Mouse (Mus musculus) midbrain, embryonic 14.5 days (tissue): ENCODE results near the gene Pafah1b1. TPM values are rescaled to one million over a fixed set of nuclear protein-coding genes. Genes with fewer than 3 reads are reported as not detected.

Experiments used
- ATAC-seq: fragments of 200-750 bp; cut with Nextera tagmentation; 2 replicates; pipeline ENCODE4 v1.8.0; 2017; ENCODE audit warnings: moderate number of reproducible peaks, moderate library complexity; ENCODE audit not compliant: low FRiP score, low TSS enrichment
- DNase-seq: peaks from one replicate; pipeline ENCODE4 v3.0.0-alpha.2; 2015
- H3K27ac ChIP-seq: fragments of 300-500 bp; sonication (generic); replicated peaks from 2 replicates; pipeline ENCODE4 v1.5.1; 2014; ENCODE audit warnings: mild to moderate bottlenecking, low read depth, low read length, moderate library complexity
- H3K27me3 ChIP-seq: fragments of 300-500 bp; sonication (generic); 2 replicates; pipeline ENCODE4 v1.6.1; 2014; ENCODE audit warnings: low read length, control low read depth, mixed read lengths; ENCODE audit not compliant: control insufficient read depth, insufficient read depth
- H3K36me3 ChIP-seq: fragments of 300-500 bp; sonication (generic); 2 replicates; pipeline ENCODE4 v1.6.1; 2014; ENCODE audit warnings: low read length, control low read depth; ENCODE audit not compliant: control insufficient read depth, insufficient read depth
- H3K4me1 ChIP-seq: fragments of 300-500 bp; sonication (generic); 2 replicates; pipeline ENCODE4 v1.6.1; 2014; ENCODE audit warnings: mild to moderate bottlenecking, antibody characterized with exemption, low read length, control low read depth; ENCODE audit not compliant: control insufficient read depth, insufficient read depth
- H3K4me2 ChIP-seq: fragments of 300-500 bp; sonication (generic); 2 replicates; pipeline ENCODE4 v1.6.1; 2014; ENCODE audit warnings: mild to moderate bottlenecking, low read length, moderate library complexity
- H3K4me3 ChIP-seq: fragments of 300-500 bp; sonication (generic); replicated peaks from 2 replicates; pipeline ENCODE4 v1.5.1; 2014; ENCODE audit warnings: low read depth, low read length
- H3K9ac ChIP-seq: fragments of 300-500 bp; sonication (generic); replicated peaks from 2 replicates; pipeline ENCODE4 v1.6.1; 2014; ENCODE audit warnings: mild to moderate bottlenecking, low read length, moderate library complexity
- H3K9me3 ChIP-seq: fragments of 300-500 bp; sonication (generic); 2 replicates; pipeline ENCODE4 v1.6.1; 2016; ENCODE audit warnings: low read length, control low read depth, mixed read lengths; ENCODE audit not compliant: control insufficient read depth
- WGBS: fragments of 180-500 bp; shearing (Covaris S2); extraction: QIAGEN DNeasy Blood & Tissue Kit; methylation state at CpG from one replicate; pipeline ENCODE4 v1.1.7; 2014; 5-methylcytosine and 5-hydroxymethylcytosine counted together
- polyA plus RNA-seq: library from polyadenylated mRNA; unstranded; fragments of >200 nt; fragmentation: Nextera tagmentation; extraction: Ambion mirVana; gene quantifications from 2 replicates; pipeline ENCODE4 v1.2.1, GENCODE M21; 2014

Gene Pafah1b1
- polyA plus RNA-seq, 1 experiment from 2014 or later: 120 TPM

GRCm38 (mm10) chr11:74734917-74735316 lies 10.4 kb upstream of the Pafah1b1 start:
- H3K9me3 ChIP-seq: no peaks in the 10 kb centered on the region
- DNase-seq (peak; percentile 31), ATAC-seq (no peak)
- H3K9ac ChIP-seq: no peak overlapping the region
- 16% methylated on average over 7 of the region's 7 CpGs for WGBS
- H3K36me3 ChIP-seq: no peaks in the 10 kb centered on the region
- no peaks in the 10 kb centered on the region for H3K4me1 ChIP-seq
- no peaks in the 10 kb centered on the region for H3K27me3 ChIP-seq
- no peak overlapping the region for H3K4me2 ChIP-seq
- H3K4me3 ChIP-seq: no peak overlapping the region
- no peak overlapping the region for H3K27ac ChIP-seq

DNA sequence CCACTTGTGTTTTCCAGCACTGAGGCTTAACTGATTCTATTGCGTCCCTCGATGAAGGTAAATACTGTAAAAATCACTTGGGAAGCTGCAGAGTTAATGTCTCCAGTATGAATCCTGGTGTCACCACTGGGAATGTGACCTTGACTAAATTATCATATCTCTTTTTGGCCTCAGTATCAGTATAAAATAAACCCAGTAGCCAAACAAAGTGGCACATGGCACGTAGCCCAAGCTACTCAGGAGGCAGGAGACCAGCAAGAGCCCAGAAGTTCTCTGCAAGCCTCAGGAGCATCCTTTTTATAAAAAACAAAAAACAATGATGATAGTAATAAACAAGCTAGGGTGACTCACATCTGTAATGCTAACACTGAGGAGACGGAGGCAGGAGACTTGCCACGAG lies 711 bp upstream of the Pafah1b1 start:
- peak overlapping the region; percentile 89; the same call in 1 of the 2 replicates for H3K4me3 ChIP-seq
- H3K9ac ChIP-seq: peak overlapping the region; percentile 92; the same call in 1 of the 2 replicates
- ATAC-seq: no peak
- peaks cover 23% of the 10 kb centered on the region for H3K4me1 ChIP-seq
- 60% methylated on average over 5 of the region's 5 CpGs for WGBS
- no peaks in the 10 kb centered on the region for H3K9me3 ChIP-seq
- H3K27me3 ChIP-seq: no peaks in the 10 kb centered on the region
- peak overlapping the region; percentile 100 for H3K27ac ChIP-seq
- no peak for DNase-seq
- H3K4me2 ChIP-seq: peak overlapping the region; percentile 60
- H3K36me3 ChIP-seq: no peaks in the 10 kb centered on the region

DNA sequence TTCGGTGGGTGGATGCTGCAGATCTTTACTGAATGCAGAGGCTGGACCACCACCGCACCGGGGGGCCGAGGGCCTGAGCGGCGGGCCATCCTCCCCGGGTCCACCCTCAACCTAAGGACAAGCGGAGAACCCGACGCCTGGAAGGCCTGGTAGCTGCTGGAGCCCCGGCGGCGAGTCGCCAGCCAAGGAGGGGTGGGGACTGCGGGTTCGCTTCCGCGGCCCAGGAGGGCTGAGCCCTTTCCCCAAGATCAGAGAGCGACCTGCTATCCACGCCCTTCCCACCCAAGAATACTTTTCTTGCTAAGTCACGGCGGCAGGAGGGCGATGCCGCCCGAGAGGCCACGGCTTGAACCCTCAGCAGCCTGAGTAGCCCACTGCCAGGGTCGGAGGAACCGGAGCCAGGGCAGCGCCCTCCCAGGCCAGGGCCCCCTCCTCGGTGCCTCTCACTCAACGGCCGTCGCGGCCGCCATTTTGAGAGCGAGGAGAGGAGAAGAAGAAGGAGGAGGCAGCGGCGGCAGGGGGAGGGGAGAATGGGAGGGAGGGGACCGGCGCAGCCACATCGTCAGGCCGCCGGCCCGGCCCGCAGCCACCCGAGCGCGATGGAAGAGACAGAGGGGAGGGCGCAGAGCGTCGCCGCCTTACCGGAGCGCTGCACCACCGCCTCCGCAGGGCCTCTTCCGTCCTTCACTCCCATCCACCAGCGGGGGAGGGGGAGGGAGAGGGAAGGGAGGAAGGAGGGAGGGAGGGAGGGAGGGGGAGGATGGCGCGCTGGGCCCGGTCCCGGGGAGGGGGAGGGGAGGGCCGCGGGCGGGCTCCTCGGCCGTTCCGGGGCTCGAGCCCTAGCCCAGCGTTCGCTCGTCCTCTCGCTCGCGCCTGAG lies 874 bp downstream of the Pafah1b1 start:
- no peaks in the 10 kb centered on the region for H3K36me3 ChIP-seq
- H3K27ac ChIP-seq: peak overlapping the region; percentile 100
- WGBS: under 1% methylated on average over 59 of the region's 75 CpGs
- H3K9ac ChIP-seq: peak overlapping the region; percentile 92
- H3K4me2 ChIP-seq: peak overlapping the region; percentile 77
- ATAC-seq (peak; percentile 86), DNase-seq (peak; percentile 92)
- H3K4me3 ChIP-seq: peak overlapping the region; percentile 89
- H3K27me3 ChIP-seq: no peaks in the 10 kb centered on the region
- peaks cover 26% of the 10 kb centered on the region for H3K4me1 ChIP-seq
- H3K9me3 ChIP-seq: no peaks in the 10 kb centered on the region

DNA sequence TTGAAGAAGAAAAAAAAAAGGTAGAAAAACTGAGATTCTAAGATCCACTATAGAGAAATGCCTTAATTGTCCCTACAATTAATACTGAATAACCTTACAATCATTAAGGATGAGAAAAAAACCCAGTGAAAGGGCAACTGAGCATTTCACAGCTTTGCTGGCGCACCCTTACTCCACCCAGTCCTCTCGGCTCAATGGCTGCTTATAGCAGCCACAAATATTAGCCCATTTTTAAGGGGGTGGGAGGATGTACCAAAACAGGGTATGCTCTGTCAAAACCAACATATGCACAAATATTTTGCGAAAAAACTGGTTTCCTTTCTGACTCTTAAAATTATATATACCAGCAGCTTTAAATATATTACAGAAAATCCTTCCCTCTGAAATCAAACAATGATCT lies 2.5 kb downstream of the Pafah1b1 start:
- H3K4me3 ChIP-seq: peak overlapping the region; percentile 89
- H3K27ac ChIP-seq: no peak overlapping the region
- ATAC-seq: no peak
- H3K36me3 ChIP-seq: no peaks in the 10 kb centered on the region
- DNase-seq: peak; percentile 18
- H3K4me1 ChIP-seq: peaks cover 26% of the 10 kb centered on the region
- peak overlapping the region; percentile 59 for H3K9ac ChIP-seq
- no peaks in the 10 kb centered on the region for H3K9me3 ChIP-seq
- 36% methylated on average over 3 of the region's 3 CpGs for WGBS
- H3K27me3 ChIP-seq: no peaks in the 10 kb centered on the region
- peak overlapping the region; percentile 77 for H3K4me2 ChIP-seq

DNA sequence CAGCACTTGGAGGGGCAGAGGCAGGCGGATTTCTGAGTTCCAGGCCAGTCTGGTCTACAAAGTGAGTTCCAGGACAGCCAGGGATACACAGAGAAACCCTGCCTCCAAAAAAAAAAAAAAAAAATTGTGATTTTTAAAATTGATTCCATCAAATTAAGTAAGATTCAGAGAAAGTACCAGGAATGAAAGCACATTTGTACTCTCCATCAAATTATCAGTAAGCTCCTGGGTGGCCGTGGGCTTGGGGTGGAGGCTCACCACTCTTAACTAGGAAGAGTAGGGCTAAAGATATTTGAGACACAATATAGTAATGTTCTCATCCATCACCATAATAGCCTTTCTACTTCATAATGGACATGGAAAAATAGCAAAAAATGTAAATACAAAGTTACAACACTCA lies 3.3 kb downstream of the Pafah1b1 start:
- 66% methylated on average over 2 of the region's 2 CpGs for WGBS
- Histone ChIP-seq H3K4me1 (peaks cover 26% of the 10 kb centered on the region), H3K27me3 (no peaks in the 10 kb centered on the region), H3K4me2 (peak overlapping the region; percentile 46), H3K9ac (no peak overlapping the region), H3K4me3 (peak overlapping the region; percentile 5; the same call in 1 of the 2 replicates), H3K36me3 (no peaks in the 10 kb centered on the region), H3K9me3 (no peaks in the 10 kb centered on the region), H3K27ac (no peak overlapping the region)
- ATAC-seq (no peak), DNase-seq (no peak)

DNA sequence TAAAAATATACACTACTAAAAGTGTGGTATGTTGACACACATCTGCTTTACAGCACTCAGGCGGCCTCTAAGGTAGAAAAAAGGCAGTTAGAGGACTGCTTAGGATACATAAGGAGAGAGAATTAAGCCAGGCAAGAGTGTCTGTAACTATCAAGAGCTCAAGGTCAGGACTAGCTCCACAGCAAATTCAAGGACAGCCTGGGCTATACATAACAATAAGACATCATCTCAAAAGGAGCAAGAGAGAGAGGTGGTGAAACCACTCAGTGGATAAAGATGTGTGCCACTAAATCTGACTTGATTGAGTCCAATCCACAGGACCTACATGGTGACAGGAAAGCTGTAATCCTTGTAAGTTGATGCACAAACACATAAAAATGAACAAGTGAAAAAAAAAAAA lies 3.8 kb downstream of the Pafah1b1 start:
- Histone ChIP-seq H3K27ac (no peak overlapping the region), H3K9ac (no peak overlapping the region), H3K36me3 (no peaks in the 10 kb centered on the region), H3K9me3 (no peaks in the 10 kb centered on the region), H3K27me3 (no peaks in the 10 kb centered on the region), H3K4me1 (peaks cover 26% of the 10 kb centered on the region), H3K4me2 (peak overlapping the region; percentile 46), H3K4me3 (peak overlapping the region; percentile 5; the same call in 1 of the 2 replicates)
- DNase-seq (no peak), ATAC-seq (no peak)
- WGBS: 90% methylated on average over 1 of the region's 1 CpGs

- Histone ChIP-seq H3K4me2 (no peak overlapping the region), H3K9ac (no peak overlapping the region), H3K27ac (no peak overlapping the region), H3K9me3 (no peaks in the 10 kb centered on the region), H3K27me3 (no peaks in the 10 kb centered on the region), H3K4me1 (peaks cover 13% of the 10 kb centered on the region), H3K36me3 (no peaks in the 10 kb centered on the region), H3K4me3 (no peak overlapping the region)
- ATAC-seq (no peak), DNase-seq (no peak)
- WGBS: 98% methylated on average over 3 of the region's 3 CpGs
Measured at GRCm38 (mm10) chr11:74715971-74716525, 8.4 kb downstream of the Pafah1b1 start.

- Histone ChIP-seq H3K4me3 (no peak overlapping the region), H3K27ac (no peak overlapping the region), H3K36me3 (no peaks in the 10 kb centered on the region), H3K4me1 (no peaks in the 10 kb centered on the region), H3K27me3 (no peaks in the 10 kb centered on the region), H3K4me2 (no peak overlapping the region), H3K9me3 (no peaks in the 10 kb centered on the region), H3K9ac (no peak overlapping the region)
- 89% methylated on average over 1 of the region's 1 CpGs for WGBS
- ATAC-seq (no peak), DNase-seq (no peak)
Measured at GRCm38 (mm10) chr11:74710671-74711070, 13.8 kb downstream of the Pafah1b1 start.

DNA sequence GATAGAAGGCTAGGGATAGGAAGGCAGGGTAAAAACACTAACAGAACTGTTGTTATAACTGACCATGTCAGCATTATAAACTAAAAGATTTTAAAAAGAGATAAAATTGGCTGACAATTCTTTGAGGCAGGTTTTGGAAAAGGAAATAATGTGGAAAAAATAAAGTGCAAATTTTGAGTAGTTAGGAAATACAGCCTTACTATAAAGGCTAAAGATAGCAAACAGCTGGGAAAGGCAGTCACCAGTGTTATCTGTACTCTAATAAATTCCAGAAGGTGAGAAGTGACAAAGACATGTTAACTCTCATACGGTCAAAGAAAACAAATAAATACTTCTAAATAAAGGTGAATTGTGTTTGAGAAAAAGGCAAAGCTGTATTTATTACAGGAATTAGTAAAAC lies 15.7 kb downstream of the Pafah1b1 start:
- Histone ChIP-seq H3K27ac (no peak overlapping the region), H3K4me3 (no peak overlapping the region), H3K9me3 (no peaks in the 10 kb centered on the region), H3K4me1 (no peaks in the 10 kb centered on the region), H3K9ac (no peak overlapping the region), H3K4me2 (no peak overlapping the region), H3K36me3 (no peaks in the 10 kb centered on the region), H3K27me3 (no peaks in the 10 kb centered on the region)
- ATAC-seq (no peak), DNase-seq (no peak)
- 87% methylated on average over 1 of the region's 1 CpGs for WGBS
